Mouse (Mus musculus) left cerebral cortex, postnatal 4 days (tissue): ENCODE measurements around the gene Espnl. TPM values are rescaled to one million over a fixed set of nuclear protein-coding genes. Genes with fewer than 3 reads are reported as not detected.

Experiments
- DNase-seq: peaks from one replicate; pipeline ENCODE4 v3.0.0-alpha.2; 2022
- intact Hi-C: fragments of 180-260 bp; cut with DNase I; formaldehyde crosslinking; loops from one replicate; pipeline ENCODE4 v1.15.1; 2025
- total RNA-seq, 2 experiments: library from RNA; stranded (reverse); gene quantifications; 2 replicates each; pipeline ENCODE4 v1.2.3; 2021

The Espnl gene
- under 1 TPM in 1 of 2 experiments, not detected in 1; 0.14 TPM for total RNA-seq

DNA sequence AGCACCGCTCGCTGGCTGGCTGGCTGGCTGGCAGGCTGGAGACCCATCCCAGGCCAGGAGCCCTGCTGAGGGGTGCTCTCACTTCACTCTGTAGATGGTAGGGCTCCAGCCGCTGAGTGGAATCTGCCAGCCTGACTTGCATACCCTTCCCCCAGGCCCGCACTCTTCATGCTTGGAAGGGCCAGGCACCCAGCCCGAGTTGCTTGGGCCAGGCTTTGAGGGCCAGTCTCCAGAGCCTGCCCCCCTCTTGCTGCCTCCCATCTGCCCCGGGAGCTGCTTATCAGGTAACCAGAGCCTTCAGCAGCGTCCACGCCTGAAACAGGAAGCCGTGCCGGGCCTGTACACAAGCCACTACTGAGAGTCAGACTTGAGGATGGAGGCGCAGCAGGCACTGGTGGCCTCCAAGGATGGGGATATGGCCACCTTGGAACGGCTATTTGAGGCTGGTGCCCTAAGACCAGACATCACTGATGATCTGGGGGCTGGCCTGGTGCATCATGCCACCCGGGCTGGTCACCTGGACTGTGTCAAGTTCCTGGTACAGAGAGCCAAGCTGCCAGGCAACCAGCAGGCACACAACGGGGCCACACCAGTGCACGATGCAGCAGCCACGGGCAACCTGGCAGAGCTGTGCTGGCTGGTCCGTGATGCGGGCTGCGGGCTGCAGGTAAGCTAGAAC, at the start of gene Espnl:
Espnl (plus strand) TSS at position 316 of the 679 bp plus-strand sequence.
- DNase-seq = peak; percentile 70
- intact Hi-C loops = no loop called here

- intact Hi-C loops = no loop called here
- no peak for DNase-seq
Measured at GRCm38 (mm10) chr1:91272260-91272659, 49.6 kb upstream of the Espnl start.

- no peak for DNase-seq
- intact Hi-C loops = no loop called here
Measured at GRCm38 (mm10) chr1:91276581-91276980, 45.3 kb upstream of the Espnl start.

- intact Hi-C loops = no loop called here
- DNase-seq = no peak
Measured at GRCm38 (mm10) chr1:91277480-91277879, 44.4 kb upstream of the Espnl start.

DNA sequence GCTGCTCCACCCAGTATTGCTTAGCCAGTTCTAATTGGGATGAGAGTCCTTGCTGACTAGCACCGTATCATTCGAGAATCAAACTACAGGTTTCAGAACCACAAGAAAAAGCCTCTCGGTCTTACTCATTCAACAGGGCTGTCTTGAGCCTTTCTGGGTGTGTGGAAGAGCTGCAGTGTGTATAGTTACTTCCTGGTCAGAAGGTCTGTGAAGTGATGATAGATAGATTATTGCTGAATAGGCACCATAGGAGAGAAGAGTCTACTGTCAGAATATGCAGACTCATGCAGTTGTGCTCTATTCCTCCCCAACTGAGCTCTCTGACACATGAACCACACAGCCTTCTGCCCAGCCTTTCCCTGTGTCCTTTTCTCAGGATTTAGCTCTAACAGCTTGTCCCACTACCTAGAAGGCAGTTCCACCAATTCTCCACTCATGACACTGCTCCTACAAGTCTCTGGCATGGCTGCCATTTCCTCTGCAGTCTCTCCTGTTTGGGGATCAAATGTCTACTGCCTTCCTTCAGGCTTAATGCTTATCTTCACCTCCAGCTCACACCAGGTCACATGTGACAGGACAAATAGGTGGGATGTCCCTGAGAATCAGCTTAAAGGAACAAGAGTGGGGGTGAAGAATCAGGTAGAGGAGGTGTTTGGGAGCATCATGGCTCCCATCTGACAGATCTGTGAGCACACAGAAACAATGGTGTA, 43.3 kb upstream of the Espnl start:
- DNase-seq = no peak
- intact Hi-C loops = no loop called here

DNA sequence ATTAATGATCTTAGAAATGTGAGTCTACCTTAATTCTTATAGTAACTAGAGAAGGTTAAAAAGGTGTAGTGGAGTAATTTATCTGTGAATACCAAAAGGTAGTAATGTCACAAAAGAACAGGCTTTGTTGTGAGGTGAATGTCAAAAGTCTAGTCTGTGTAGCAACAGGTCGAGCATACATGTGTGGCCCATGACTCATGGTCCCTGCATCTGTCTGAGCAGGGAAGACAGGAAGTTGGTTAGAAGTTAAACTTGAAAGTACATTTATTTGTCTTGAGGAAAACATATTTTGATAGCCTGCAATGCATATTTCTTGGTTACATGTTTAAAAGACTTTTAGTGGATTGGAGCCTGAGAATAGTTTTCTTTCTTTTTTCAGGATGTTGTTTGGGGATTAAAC, 42.7 kb upstream of the Espnl start:
- intact Hi-C loops = no loop called here
- no peak for DNase-seq

DNA sequence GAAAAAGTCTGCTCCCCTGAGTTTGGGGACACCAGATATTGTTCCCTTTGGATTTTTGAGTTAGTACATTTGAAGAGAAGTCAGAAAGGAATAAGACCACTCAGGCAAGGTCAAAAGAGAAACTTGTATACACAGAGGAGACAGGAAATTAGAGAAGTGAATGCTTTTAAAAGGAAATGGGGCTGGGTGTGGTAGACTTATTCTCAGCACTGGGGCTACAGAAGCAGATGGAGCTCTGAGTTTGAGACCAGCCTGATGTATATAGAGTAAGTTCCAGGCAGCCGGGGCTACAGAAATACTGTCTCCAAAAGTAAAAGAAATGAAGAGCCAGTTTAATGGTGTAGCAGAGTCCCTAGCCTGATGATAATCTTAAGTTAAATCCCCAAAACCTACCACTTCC, 39.3 kb upstream of the Espnl start:
- intact Hi-C loops = no loop called here
- DNase-seq = no peak

GRCm38 (mm10) chr1:91289375-91289774, 32.5 kb upstream of the Espnl start:
- intact Hi-C loops = no loop called here
- no peak for DNase-seq

DNA sequence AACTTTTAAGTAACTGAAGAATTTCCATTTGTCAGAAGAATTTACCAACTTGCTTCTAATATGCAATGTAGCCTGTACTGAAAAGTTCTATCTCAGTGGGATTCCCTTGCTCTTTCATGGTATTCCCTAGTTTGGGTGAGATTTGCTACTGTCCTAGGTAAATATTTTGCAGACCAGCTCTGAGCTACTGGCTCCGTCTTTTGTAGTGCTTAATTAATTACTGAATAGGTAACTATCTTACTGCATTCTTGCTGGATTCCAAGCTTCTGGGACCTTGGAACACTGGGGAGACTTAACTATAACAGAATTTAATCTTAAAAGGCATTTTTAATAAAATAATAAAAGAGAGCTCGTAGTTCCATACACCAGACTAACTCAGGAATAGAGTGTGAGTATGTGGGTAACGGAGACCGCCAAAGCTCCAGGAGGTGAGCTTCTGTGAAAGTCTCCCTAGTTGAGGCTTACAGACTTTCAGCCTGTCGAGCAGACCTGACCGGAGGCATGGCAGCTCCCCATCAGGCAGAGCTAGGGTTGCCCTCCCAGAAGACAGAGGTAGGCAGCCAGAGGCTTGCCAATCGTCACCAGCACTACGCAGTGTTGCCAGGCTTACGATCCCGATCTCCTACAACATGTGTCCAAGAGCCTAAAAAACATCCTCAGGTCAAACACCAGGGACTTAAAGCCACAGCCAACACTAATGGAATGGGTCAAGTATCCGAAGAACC, 29.6 kb upstream of the Espnl start:
- intact Hi-C loops = no loop called here
- DNase-seq = no peak

DNA sequence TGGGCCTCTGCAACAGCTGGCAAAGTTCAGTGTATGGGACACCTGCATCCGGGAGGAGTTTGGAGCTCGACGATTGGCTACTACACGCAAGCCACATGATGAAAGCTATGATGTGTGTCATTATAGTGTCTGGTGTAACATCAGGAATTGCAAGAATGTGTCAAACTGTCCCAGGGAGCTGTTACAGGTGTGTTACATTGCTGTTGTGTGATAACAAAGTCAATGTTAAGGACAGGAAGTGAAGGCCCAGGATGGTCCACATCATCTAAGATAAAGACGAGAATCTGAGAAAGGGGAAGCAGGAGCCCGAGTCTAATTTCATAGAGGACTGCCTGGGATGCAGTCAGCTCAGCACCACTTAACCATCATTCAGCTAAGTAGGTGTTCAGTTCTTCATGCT, 26.3 kb upstream of the Espnl start:
- intact Hi-C loops = no loop called here
- no peak for DNase-seq

DNA sequence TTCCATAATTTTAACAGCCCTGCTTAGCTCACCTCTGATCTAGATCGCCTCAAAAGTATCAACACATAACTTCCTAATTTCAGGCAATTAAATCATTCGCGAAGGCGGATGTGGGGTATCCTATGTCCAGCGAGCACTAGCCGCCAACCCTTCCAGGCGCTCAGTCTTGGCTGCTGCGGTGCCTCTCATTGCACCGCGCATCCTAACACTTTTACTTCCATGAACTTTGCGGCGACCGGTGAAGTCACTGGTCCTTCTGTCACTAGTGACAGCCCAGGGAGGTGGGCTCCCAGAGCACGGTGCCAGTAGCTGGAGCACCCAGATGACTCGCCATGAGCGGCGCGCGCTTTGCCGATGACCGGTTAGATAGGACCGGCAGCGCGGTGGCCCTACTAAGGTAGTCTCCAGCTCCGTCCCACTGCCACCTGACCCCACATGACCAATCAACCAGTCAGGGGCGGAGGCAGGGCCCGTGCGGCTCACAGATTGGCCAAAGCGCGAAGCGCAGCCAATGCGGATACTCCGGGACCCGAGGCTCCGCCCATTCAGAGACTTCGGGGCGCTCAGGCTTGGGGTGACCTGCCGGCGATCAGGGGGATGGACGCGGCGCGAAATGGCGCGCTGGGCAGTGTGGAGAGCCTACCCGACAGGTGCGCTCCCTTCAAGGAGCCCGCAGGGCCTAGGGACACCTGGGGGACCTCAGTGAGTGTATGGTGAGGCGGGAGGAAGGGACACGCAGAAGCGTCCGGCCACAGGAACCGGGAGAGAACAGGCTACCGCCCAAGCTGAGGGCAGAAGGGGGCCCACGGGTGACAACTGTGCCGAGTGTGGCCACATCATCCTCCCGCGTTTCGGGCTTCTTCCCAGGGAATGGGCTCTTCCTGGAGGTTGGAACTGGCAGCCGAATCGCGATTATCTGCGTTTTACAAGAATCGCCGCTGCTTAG, 23.8 kb upstream of the Espnl start, which contains the start of gene Scly:
Scly (plus strand) TSS at position 540 of the 946 bp plus-strand sequence.
- intact Hi-C loops = no loop called here
- peak; percentile 94 for DNase-seq

- intact Hi-C loops = no loop called here
- no peak for DNase-seq
Measured at GRCm38 (mm10) chr1:91299026-91299706, 22.7 kb upstream of the Espnl start.

GRCm38 (mm10) chr1:91299707-91300426, 22.0 kb upstream of the Espnl start:
- peak; percentile 63 for DNase-seq
- intact Hi-C loops = no loop called here

GRCm38 (mm10) chr1:91301206-91301920, 20.5 kb upstream of the Espnl start:
- no peak for DNase-seq
- intact Hi-C loops = no loop called here

DNA sequence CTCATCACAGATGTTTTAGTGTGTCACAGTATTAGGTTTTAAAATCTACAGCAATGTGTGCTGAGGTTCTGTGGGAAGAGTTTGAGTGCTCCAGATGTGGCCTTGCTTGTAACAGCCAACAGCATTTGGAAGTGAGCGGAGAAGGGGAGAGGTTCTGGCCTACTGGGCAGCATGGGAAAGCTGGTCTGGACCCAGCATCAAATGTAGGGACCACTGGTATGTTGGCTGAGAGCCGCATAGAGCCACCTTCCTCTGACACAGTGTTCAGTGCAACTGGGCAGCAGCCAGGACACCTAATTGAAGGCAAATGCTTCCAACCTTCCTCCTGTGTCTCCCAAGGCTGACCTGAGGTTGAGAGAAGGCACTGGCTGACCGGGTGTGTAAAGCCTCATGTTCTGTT, 19.9 kb upstream of the Espnl start:
- intact Hi-C loops = no loop called here

DNA sequence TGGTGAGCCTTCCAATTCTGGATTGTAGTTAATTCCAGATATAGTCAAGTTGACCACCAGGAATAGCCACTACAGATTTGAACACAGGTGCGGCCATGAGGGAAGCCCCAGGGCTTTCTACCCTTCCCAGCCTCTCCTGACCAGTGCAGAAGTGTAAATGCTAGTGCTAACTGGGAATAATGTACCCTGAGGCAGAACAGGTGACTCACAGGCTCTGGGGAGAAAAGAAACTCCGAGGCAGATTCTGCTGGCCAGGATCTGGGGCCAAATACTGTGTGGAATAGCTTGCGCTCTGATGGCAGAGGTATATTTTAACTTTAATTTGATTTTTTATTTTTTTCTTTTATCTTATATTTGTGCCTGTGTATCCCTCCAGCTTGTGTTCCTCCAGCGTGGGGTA, 17.3 kb upstream of the Espnl start:
- DNase-seq = no peak
- intact Hi-C loops = no loop called here

More for the DNA sequence above, 19.9 kb upstream of the Espnl start:
- DNase-seq = no peak

DNA sequence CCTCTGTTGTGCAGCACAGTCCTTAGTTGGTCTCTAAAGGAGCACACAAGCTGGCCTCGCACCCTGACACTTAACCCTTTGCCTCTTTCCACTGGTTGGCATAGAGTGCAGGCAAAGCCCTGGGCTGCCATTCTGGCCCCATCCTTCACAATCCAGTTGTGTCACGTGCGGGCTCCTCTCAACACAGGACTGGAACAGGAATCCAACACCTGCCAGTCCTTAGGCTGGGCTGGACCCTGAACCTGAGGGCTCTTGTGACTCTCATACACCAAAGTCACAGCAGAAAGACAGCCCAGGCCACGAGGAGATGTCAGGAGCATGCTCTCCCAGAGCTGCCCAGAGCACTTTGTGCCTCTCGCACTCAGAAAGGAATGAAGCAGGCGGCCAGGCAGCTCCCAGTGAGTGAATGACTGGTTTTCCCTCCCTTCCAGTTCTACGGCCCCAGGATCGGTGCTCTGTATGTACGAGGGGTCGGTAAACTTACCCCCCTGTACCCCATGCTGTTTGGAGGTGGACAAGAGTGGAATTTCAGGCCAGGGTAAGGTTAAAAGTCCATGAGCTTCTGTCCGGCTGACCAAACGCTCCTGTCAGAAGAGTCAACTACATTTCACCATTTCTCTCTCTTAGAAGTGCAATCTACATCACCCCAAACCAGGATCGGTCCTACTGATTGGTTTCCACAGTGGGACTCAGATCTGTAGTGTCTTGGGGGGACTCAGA, 12.3 kb upstream of the Espnl start:
- DNase-seq = no peak
- intact Hi-C loops = no loop called here

- intact Hi-C loops = no loop called here
Measured at GRCm38 (mm10) chr1:91312273-91312672, 9.6 kb upstream of the Espnl start.

More at GRCm38 (mm10) chr1:91312273-91312672, 9.6 kb upstream of the Espnl start:
- DNase-seq = no peak
